Mouse (Mus musculus): Measurements from ENCODE around the gene Sh3bp5l. TPM values are rescaled to one million over a fixed set of nuclear protein-coding genes. Genes with fewer than 3 reads are reported as not detected.
"Not testable (repeated sequence)": the region's sequence is repeated elsewhere in the genome, so short reads cannot be mapped to it uniquely, and the experiment has no call there.

Sh3bp5l gene
- polyA plus RNA-seq, 1 experiment from 2014 or later, result 36.5 TPM

DNA sequence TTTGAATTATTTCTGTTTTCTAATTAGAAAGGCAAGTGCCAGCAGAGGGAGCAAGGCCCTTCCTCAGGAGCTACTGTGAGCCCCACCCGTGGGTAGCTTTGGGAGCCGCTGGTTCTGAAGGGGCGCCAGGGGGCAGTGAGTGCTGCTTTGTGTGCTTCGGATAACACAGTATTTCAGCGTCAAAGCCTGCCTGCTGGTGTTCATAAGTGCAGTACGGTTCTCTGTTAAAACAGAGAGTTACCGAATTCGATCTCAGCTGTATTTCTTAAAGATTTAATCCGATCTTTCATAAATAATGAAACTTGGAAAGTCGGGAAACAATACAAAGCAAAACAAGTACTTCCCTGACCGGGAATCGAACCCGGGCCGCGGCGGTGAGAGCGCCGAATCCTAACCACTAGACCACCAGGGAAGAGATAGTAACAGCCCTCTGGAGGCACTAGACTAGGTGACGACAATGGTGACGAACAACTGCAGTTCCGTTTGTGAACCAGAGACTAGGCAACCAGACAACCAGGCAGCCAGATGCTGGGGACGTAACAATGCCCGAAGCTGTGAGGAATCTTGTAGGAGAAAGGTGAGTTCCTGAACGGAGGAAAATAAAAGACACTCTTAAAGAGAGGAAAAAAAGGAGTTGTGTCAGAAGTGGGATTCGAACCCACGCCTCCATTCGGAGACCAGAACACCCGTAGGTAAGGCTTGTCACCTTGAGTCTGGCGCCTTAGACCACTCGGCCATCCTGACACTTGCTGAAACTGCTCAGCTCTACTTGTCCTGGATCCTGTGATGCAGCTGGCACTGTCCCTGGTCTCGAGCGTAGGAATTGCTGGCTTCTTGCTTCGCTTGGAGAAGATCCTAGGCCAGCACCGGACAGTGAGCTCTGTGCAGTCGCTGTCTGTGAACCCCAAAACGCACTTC, 28.4 kb upstream of the Sh3bp5l start:
- peak; percentile 92 for ATAC-seq (ENCODE audit: low FRiP score)
- peak overlapping the region; percentile 64 for H3K9ac ChIP-seq
- peak overlapping the region; percentile 59 for H3K4me3 ChIP-seq (replicated peaks; ENCODE audit: low read length)
- no peaks in the 10 kb centered on the region for H3K27me3 ChIP-seq (ENCODE audit: control insufficient read depth, insufficient read depth, low read length)
- no peaks in the 10 kb centered on the region for H3K36me3 ChIP-seq (replicated peaks; ENCODE audit: control insufficient read depth, insufficient read depth)
- WGBS, result under 1% methylated on average over 36 of the region's 36 CpGs
- H3K27ac ChIP-seq, result peak overlapping the region; percentile 88
- peak; percentile 100 for DNase-seq (ENCODE audit: low spot score)
- peaks cover 10% of the 10 kb centered on the region for H3K4me1 ChIP-seq (replicated peaks; ENCODE audit: control insufficient read depth, insufficient read depth, low read length)
- peak overlapping the region; percentile 58 for H3K4me2 ChIP-seq (replicated peaks)
- H3K9me3 ChIP-seq (ENCODE audit: control insufficient read depth, low read length), result no peaks in the 10 kb centered on the region

DNA sequence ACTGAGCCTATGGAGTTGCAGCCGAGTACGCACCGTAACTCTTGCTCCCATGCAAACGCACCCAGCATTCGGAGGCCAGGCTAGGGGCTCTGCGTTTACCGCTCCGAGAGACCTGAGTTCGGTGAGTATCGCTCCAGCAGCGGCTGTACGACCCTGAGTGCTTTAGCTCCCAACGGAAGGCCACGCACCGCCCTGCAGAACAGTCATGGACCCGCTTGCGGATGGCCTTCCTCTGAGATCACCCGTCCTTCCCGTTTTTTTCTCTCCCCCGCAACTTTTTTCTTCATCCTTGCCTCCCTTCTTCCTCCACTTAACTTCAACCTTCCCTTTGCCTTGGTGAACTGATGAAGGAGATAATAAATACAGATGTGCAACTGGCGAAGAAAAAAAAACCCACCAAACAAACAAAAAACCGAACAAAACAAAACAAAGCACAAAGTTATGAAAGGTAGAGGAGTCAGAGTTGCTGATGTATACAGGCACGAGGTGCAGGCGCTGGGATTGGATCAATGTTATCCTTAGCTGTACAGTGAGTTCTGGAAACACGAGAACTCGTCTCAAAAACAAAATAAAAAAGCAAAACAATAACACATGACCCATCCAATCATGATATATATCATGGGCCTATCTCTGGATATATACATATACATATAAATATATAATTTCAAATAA, 27.6 kb upstream of the Sh3bp5l start:
- peaks cover 13% of the 10 kb centered on the region for H3K4me1 ChIP-seq (replicated peaks; ENCODE audit: control insufficient read depth, insufficient read depth, low read length)
- H3K36me3 ChIP-seq (replicated peaks; ENCODE audit: control insufficient read depth, insufficient read depth), result no peaks in the 10 kb centered on the region
- no peak; the same call in 1 of the 2 replicates for ATAC-seq (ENCODE audit: low FRiP score)
- under 1% methylated on average over 26 of the region's 26 CpGs for WGBS
- no peak for DNase-seq (ENCODE audit: low spot score)
- no peaks in the 10 kb centered on the region for H3K27me3 ChIP-seq (ENCODE audit: control insufficient read depth, insufficient read depth, low read length)
- peak overlapping the region; percentile 58 for H3K4me2 ChIP-seq (replicated peaks)
- H3K9me3 ChIP-seq (ENCODE audit: control insufficient read depth, low read length), result no peaks in the 10 kb centered on the region
- peak overlapping the region; percentile 88 for H3K27ac ChIP-seq
- peak overlapping the region; percentile 59 for H3K4me3 ChIP-seq (replicated peaks; ENCODE audit: low read length)
- peak overlapping the region; percentile 64 for H3K9ac ChIP-seq

DNA sequence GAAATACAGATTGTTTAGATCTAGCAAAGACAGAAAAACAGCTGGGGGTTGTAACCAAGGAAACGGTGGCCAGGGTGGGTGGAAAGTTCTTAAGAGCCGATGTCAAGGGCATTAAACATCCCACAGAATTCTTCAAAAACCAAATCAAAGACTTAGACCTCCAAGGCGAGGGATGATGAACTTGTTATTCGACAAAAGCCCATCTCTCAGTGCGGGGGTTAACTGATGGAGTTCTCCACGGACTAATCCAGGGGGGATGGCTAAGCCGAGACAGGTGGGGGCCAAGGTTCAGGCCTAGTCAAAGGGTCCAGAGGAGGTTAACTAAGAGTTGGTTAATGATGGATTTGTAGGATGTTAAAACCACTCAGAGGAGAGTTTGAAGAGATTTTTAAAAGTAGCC, 26.9 kb upstream of the Sh3bp5l start:
- H3K9ac ChIP-seq, result peak overlapping the region; percentile 47; the same call in 1 of the 2 replicates
- DNase-seq (ENCODE audit: low spot score), result no peak
- no peak overlapping the region for H3K27ac ChIP-seq

DNA sequence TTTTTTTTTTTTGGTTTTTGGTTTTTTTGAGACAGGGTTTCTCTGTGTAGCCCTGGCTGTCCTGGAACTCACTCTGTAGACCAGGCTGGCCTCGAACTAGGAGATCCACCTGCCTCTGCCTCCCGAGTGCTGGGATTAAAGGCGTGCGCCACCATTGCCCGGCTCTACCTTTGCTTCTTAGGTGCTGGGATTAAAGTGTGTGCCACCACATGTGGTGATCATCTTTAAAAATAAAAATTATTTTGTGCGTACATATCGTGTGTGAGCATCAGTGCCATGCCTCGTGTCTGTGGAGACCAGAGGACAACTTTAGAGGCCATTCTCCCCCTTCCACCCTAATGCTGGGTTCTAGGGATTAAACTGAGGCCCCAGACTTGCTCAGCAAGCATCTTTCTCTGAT, 25.2 kb upstream of the Sh3bp5l start:
- not testable (repeated sequence) for H3K27me3 ChIP-seq (ENCODE audit: control insufficient read depth, insufficient read depth, low read length); H3K36me3 ChIP-seq (replicated peaks; ENCODE audit: control insufficient read depth, insufficient read depth); DNase-seq (ENCODE audit: low spot score); H3K27ac ChIP-seq; H3K4me3 ChIP-seq (replicated peaks; ENCODE audit: low read length); H3K9me3 ChIP-seq (ENCODE audit: control insufficient read depth, low read length); H3K4me2 ChIP-seq (replicated peaks); H3K9ac ChIP-seq; ATAC-seq (ENCODE audit: low FRiP score)
- 95% methylated on average over 8 of the region's 8 CpGs for WGBS
- peaks cover 16% of the 10 kb centered on the region for H3K4me1 ChIP-seq (replicated peaks; ENCODE audit: control insufficient read depth, insufficient read depth, low read length)

More for the DNA sequence above, 26.9 kb upstream of the Sh3bp5l start:
- Histone ChIP-seq H3K9me3 (ENCODE audit: control insufficient read depth, low read length) (no peaks in the 10 kb centered on the region), H3K4me3 (replicated peaks; ENCODE audit: low read length) (peak overlapping the region; percentile 59), H3K36me3 (replicated peaks; ENCODE audit: control insufficient read depth, insufficient read depth) (0 out of 2 replicates have a peak, but pooled peaks cover under 1% of the 10 kb centered on the region), H3K27me3 (ENCODE audit: control insufficient read depth, insufficient read depth, low read length) (no peaks in the 10 kb centered on the region), H3K4me1 (replicated peaks; ENCODE audit: control insufficient read depth, insufficient read depth, low read length) (peaks cover 16% of the 10 kb centered on the region), H3K4me2 (replicated peaks) (peak overlapping the region; percentile 58)
- WGBS, result 8% methylated on average over 7 of the region's 7 CpGs
- ATAC-seq (ENCODE audit: low FRiP score), result no peak

DNA sequence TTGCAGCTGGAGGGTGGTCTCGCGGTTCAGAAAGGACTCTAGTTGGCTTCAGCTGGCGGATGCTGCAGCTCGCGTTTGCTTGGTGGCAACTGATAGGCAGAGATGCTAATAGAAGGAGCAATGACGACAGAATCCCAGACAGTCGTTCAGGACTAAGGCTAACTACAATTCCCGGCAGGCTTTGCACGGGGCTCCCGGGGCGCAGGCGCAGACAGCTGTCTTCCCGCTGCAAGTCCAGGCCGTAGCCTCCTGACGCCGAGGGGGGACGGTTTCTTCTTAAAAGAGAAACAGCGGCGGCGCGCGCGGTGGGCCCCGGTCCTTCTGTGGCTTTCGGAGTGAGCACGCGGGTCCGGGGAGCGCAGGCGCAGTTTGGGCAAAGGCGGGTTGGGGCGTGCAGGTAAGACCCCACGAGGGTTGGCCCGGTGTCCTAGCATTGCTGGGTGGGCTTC, 23.6 kb upstream of the Sh3bp5l start, which contains the start of gene Zfp692:
Gene Zfp692 (plus strand): TSS at position 210 of the 449 bp plus-strand sequence.
- H3K4me1 ChIP-seq (replicated peaks; ENCODE audit: control insufficient read depth, insufficient read depth, low read length), result peaks cover 16% of the 10 kb centered on the region
- peak within 1 kb of the TSS; percentile 74 for H3K27ac ChIP-seq
- peaks cover 16% of the 10 kb centered on the region; the same call in 1 of the 2 replicates for H3K36me3 ChIP-seq (replicated peaks; ENCODE audit: control insufficient read depth, insufficient read depth)
- no peaks in the 10 kb centered on the region for H3K27me3 ChIP-seq (ENCODE audit: control insufficient read depth, insufficient read depth, low read length)
- ATAC-seq (ENCODE audit: low FRiP score) (peak; percentile 88), DNase-seq (ENCODE audit: low spot score) (peak; percentile 97)
- no peaks in the 10 kb centered on the region for H3K9me3 ChIP-seq (ENCODE audit: control insufficient read depth, low read length)
- H3K4me2 ChIP-seq (replicated peaks), result peak within 1 kb of the TSS; percentile 90
- H3K9ac ChIP-seq, result peak within 1 kb of the TSS; percentile 65
- H3K4me3 ChIP-seq (replicated peaks; ENCODE audit: low read length), result peak within 1 kb of the TSS; percentile 47
- under 1% methylated on average over 34 of the region's 34 CpGs for WGBS

DNA sequence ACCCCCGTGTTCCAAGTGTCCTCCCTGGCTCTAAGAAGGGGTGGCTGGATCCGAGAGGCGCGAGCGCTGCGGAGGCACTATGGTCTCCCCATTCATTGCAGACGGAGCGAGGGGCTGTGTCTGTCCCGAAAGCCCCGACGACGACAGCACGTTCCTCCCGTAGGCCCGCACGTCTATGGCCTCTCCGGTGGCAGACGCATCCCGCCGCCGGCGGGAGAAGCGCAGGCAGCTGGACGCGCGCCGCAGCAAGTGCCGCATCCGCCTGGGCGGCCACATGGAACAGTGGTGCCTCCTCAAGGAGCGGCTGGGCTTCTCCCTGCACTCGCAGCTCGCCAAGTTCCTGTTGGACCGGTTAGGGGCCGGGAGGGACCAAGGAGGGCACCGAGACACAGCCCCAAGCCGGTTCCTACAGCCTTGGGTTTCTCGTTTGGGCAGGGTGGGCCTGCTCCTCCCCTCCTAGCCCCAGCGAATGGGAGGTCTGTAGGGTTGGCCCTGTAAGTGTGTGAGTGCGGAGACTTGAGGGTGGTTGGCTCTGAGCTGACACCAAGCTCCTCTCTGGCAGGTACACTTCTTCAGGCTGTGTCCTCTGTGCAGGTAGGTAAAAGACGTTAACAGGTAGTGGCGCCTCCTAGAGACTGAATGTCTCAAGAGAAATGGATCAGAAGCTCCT, 23.0 kb upstream of the Sh3bp5l start:
- H3K27ac ChIP-seq, result peak overlapping the region; percentile 63
- peaks cover 16% of the 10 kb centered on the region for H3K4me1 ChIP-seq (replicated peaks; ENCODE audit: control insufficient read depth, insufficient read depth, low read length)
- peak; percentile 51 for ATAC-seq (ENCODE audit: low FRiP score)
- peak overlapping the region; percentile 47 for H3K4me3 ChIP-seq (replicated peaks; ENCODE audit: low read length)
- under 1% methylated on average over 42 of the region's 42 CpGs for WGBS
- H3K4me2 ChIP-seq (replicated peaks), result peak overlapping the region; percentile 90
- H3K9me3 ChIP-seq (ENCODE audit: control insufficient read depth, low read length), result no peaks in the 10 kb centered on the region
- H3K27me3 ChIP-seq (ENCODE audit: control insufficient read depth, insufficient read depth, low read length), result no peaks in the 10 kb centered on the region
- peak overlapping the region; percentile 65 for H3K9ac ChIP-seq
- H3K36me3 ChIP-seq (replicated peaks; ENCODE audit: control insufficient read depth, insufficient read depth), result peaks cover 16% of the 10 kb centered on the region; the same call in 1 of the 2 replicates
- peak; percentile 26 for DNase-seq (ENCODE audit: low spot score)

DNA sequence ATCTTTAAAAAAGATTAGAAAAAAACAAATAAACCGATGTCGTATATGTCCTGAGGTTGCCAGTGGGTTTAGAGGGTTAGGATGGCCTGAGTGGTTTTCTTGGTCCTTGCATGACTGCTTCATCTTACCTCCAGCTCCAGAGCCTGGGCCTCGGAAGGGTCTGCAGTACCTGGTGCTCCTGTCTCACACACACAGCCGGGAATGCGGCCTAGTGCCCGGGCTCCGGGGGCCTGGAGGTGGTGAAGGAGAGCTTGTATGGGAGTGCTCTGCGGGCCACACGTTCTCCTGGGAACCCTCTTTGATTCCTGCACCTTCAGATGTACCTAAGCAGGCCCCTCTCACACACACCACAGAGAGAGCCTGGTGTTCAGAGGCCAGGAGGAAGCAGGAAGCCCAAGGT, 21.9 kb upstream of the Sh3bp5l start:
- Histone ChIP-seq H3K4me3 (replicated peaks; ENCODE audit: low read length) (no peak overlapping the region), H3K4me1 (replicated peaks; ENCODE audit: control insufficient read depth, insufficient read depth, low read length) (peaks cover 13% of the 10 kb centered on the region), H3K27ac (no peak overlapping the region), H3K4me2 (replicated peaks) (no peak overlapping the region), H3K36me3 (replicated peaks; ENCODE audit: control insufficient read depth, insufficient read depth) (peaks cover 16% of the 10 kb centered on the region; the same call in 1 of the 2 replicates), H3K9me3 (ENCODE audit: control insufficient read depth, low read length) (no peaks in the 10 kb centered on the region), H3K9ac (no peak overlapping the region), H3K27me3 (ENCODE audit: control insufficient read depth, insufficient read depth, low read length) (no peaks in the 10 kb centered on the region)
- WGBS, result 93% methylated on average over 9 of the region's 9 CpGs
- ATAC-seq (ENCODE audit: low FRiP score), result no peak
- no peak for DNase-seq (ENCODE audit: low spot score)

DNA sequence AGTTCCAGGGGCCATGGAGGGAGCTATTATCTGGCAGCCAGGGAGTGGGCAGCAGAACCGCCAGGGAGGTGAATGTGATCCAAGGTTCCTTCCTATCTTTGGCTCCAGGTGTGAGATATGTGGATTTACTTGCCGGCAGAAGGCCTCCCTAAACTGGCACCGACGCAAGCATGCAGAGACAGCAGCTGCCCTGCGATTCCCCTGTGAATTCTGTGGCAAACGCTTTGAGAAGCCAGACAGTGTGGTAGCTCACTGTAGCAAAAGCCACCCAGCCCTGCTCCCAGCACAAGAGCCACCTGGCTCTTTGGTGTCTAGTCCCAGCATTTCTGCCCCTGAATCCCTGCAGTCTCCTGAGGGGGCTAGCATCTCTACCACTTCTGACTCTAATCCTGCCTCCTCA, 16.5 kb upstream of the Sh3bp5l start:
- Histone ChIP-seq H3K4me2 (replicated peaks) (no peak overlapping the region), H3K36me3 (replicated peaks; ENCODE audit: control insufficient read depth, insufficient read depth) (peaks cover 49% of the 10 kb centered on the region), H3K4me3 (replicated peaks; ENCODE audit: low read length) (no peak overlapping the region), H3K27ac (no peak overlapping the region), H3K4me1 (replicated peaks; ENCODE audit: control insufficient read depth, insufficient read depth, low read length) (no peaks in the 10 kb centered on the region), H3K9me3 (ENCODE audit: control insufficient read depth, low read length) (no peaks in the 10 kb centered on the region), H3K9ac (no peak overlapping the region), H3K27me3 (ENCODE audit: control insufficient read depth, insufficient read depth, low read length) (no peaks in the 10 kb centered on the region)
- no peak for ATAC-seq (ENCODE audit: low FRiP score)
- 66% methylated on average over 6 of the region's 6 CpGs for WGBS
- DNase-seq (ENCODE audit: low spot score), result no peak

Measured in hindbrain, embryonic 14.5 days (tissue).